Comparison of ENCODE assay signal across 17 mouse cellular contexts in the genomic region with DNA sequence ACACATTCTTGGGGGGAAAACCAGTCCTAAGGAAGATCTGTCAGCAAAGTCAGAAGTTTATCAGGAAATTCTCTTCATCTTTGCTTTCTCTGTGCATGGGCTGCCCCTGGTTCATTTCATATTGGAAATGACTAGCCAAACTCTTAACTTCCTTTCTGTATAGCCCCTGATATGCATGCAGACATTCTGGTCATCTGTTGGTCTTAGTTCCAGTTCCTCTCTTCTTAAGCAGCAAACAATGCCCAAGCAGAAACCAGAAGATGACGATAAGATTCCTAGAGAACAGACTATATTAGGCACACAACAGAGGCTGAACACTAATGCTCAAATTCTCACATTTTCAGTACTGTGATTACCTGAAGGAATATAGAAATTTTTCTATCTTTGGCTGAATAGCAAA.
DNase-seq lines count a peak whose midpoint lies in the region; TF ChIP-seq lines count a peak whose summit lies in the region.
"Had no signal": no experiment of that assay in that cellular context is flagged by ENCODE, and none has a peak within 500 bp of the region (broad histone marks: within the 10 kb centered on the region; RNA-seq: fewer than 3 reads in every experiment).

No protein-coding gene starts in this region.

- no peak for TF ChIP-seq POLR2A in CH12.LX (IDR thresholded peaks at IDR 0.05; ENCODE audit: low read depth, low read length)

- no peak overlapping the region for H3K27ac ChIP-seq in CH12.LX (ENCODE audit: insufficient read depth, low read depth)

- no peaks in the 10 kb centered on the region for H3K9me3 ChIP-seq in CH12.LX (replicated peaks; ENCODE audit: low read length)
- H3K9me3 ChIP-seq: G1E had no signal

- TF ChIP-seq EP300 in CH12.LX (IDR thresholded peaks at IDR 0.05; ENCODE audit: low read length): peak; percentile 98

- no peaks in the 10 kb centered on the region for H3K79me2 ChIP-seq in CH12.LX (replicated peaks; ENCODE audit: control insufficient read depth, extremely low read depth, insufficient read depth, poor library complexity, severe bottlenecking)

- H3K4me2 ChIP-seq in CH12.LX (ENCODE audit: insufficient read depth, low read depth, poor library complexity, severe bottlenecking): no peak overlapping the region; the same call in 1 of the 2 replicates

- H3K4me1 ChIP-seq in CH12.LX (ENCODE audit: control insufficient read depth in 1 of 2, insufficient read depth in 2 of 2): peaks cover 2 to 21% of the 10 kb centered on the region in 2 experiments; a peak in 2 of 4 replicates

- DNase-seq in A20 (ENCODE audit: low read depth, low spot score) (peak; percentile 17), CH12.LX (ENCODE audit: extremely low read depth) (peak; percentile 65), liver (no peak)
- no peak for DNase-seq in adrenal gland, postnatal 36 days
- DNase-seq: adrenal gland, adult 2 months; adrenal gland, adult 8-10 months; adrenal gland, postnatal 10 days; adrenal gland, postnatal 14 days; adrenal gland, postnatal 25 days; B cell, adult 2 months; cerebellum, adult 11 months; cerebellum, adult 11-12 months; cerebellum, adult 18-20 months; cerebellum, adult 2 months; cerebellum, adult 8-10 months; cerebellum, adult 9-10 months had no signal

- dilution Hi-C loops in CH12.LX (cut with MboI; ENCODE audit: extremely low pct_ligation_motif_present, extremely low pct_unique_long_range_greater_than_20kb, low sequenced_read_pairs): no loop called here

- no peak for TF ChIP-seq CTCF in CH12.LX (conservative IDR thresholded peaks at IDR 0.05 in 1 of 2, IDR thresholded peaks at IDR 0.05 in 1 of 2; ENCODE audit: low read depth in 2 of 2, low read length in 2 of 2)

- no peak overlapping the region for H3K4me3 ChIP-seq in CH12.LX (replicated peaks in 1 of 3; ENCODE audit: low read depth in 2 of 3, low read length in 2 of 3, poor library complexity in 1 of 3)

- no peak overlapping the region for H3K9ac ChIP-seq in CH12.LX (ENCODE audit: insufficient read depth, low read depth)

- no peaks in the 10 kb centered on the region for H3K27me3 ChIP-seq in CH12.LX (replicated peaks)

- TF ChIP-seq RAD21 in CH12.LX (IDR thresholded peaks at IDR 0.05; ENCODE audit: low read depth, low read length): no peak; the same call in none of the 2 replicates

- in situ Hi-C loops in CH12.LX (cut with MboI; ENCODE audit: low pct_ligation_motif_present, low pct_unique_long_range_greater_than_20kb, low sequenced_read_pairs): loop anchor here (25.0 kb wide), 1 partner anchor 199 kb away; no protein-coding TSS in a partner anchor

- no peaks in the 10 kb centered on the region for H3K36me3 ChIP-seq in CH12.LX (replicated peaks in 1 of 2; ENCODE audit: control insufficient read depth in 1 of 2, insufficient read depth in 1 of 2, low read length in 1 of 2)
- H3K36me3 ChIP-seq: G1E had no signal

TF ChIP-seq in CH12.LX, 34 proteins besides CTCF, POLR2A, EP300 and RAD21:
- peak; percentile 96 for TF ChIP-seq MEF2A (IDR thresholded peaks at IDR 0.05; ENCODE audit: borderline replicate concordance, low read depth, low read length)
- peak; percentile 93 for TF ChIP-seq ETS1 (conservative IDR thresholded peaks at IDR 0.05; ENCODE audit: low read depth, low read length)
- no peak for TF ChIP-seq USF2 (conservative IDR thresholded peaks at IDR 0.05; ENCODE audit: low read depth, low read length)
- peak; percentile 18; the same call in 1 of the 2 replicates for TF ChIP-seq HCFC1 (IDR thresholded peaks at IDR 0.05; ENCODE audit: low read depth, low read length)
- no peak for TF ChIP-seq ZC3H11A (IDR thresholded peaks at IDR 0.05; ENCODE audit: low read depth, low read length)
- 0 out of 2 replicates have a peak, but pooled peaks have one; percentile 59 for TF ChIP-seq MYC (IDR thresholded peaks at IDR 0.05; ENCODE audit: low read depth, low read length)
- TF ChIP-seq MAFK (IDR thresholded peaks at IDR 0.05; ENCODE audit: insufficient replicate concordance, low read length): peak; percentile 15; the same call in 1 of the 2 replicates
- TF ChIP-seq RCOR1 (conservative IDR thresholded peaks at IDR 0.05; ENCODE audit: low read depth, low read length): peak; percentile 74; the same call in 1 of the 2 replicates
- no peak for TF ChIP-seq UBTF (IDR thresholded peaks at IDR 0.05; ENCODE audit: low read depth, low read length)
- no peak for TF ChIP-seq SIN3A (IDR thresholded peaks at IDR 0.05; ENCODE audit: low read length)
- peak; percentile 88 for TF ChIP-seq TCF12 (IDR thresholded peaks at IDR 0.05; ENCODE audit: low read depth, low read length)
- 0 out of 2 replicates have a peak, but pooled peaks have one; percentile 23 for TF ChIP-seq TBP (conservative IDR thresholded peaks at IDR 0.05; ENCODE audit: low read depth, low read length)
- TF ChIP-seq BHLHE40 (IDR thresholded peaks at IDR 0.05; ENCODE audit: low read depth, low read length): peak; percentile 70
- 0 out of 2 replicates have a peak, but pooled peaks have one; percentile 39 for TF ChIP-seq MAZ (IDR thresholded peaks at IDR 0.05; ENCODE audit: low read depth, low read length)
- no peak; the same call in 1 of the 2 replicates for TF ChIP-seq MXI1 (IDR thresholded peaks at IDR 0.05; ENCODE audit: low read depth, low read length)
- peak; percentile 89 for TF ChIP-seq JUN (IDR thresholded peaks at IDR 0.05; ENCODE audit: insufficient read depth, low read depth, low read length)
- TF ChIP-seq IRF4 (IDR thresholded peaks at IDR 0.05; ENCODE audit: low read depth, low read length): peak; percentile 96
- TF ChIP-seq JUND (conservative IDR thresholded peaks at IDR 0.05; ENCODE audit: low read depth, low read length): peak; percentile 85
- no peak for TF ChIP-seq SMC3 (IDR thresholded peaks at IDR 0.05; ENCODE audit: low read depth, low read length)
- no peak for TF ChIP-seq NRF1 (IDR thresholded peaks at IDR 0.05; ENCODE audit: low read depth, low read length)
- peak; percentile 78; the same call in 1 of the 2 replicates for TF ChIP-seq CHD2 (IDR thresholded peaks at IDR 0.05; ENCODE audit: low read length)
- TF ChIP-seq POLR2AphosphoS2 (IDR thresholded peaks at IDR 0.05; ENCODE audit: low read depth, low read length): no peak
- no peak for TF ChIP-seq ELF1 (IDR thresholded peaks at IDR 0.05; ENCODE audit: low read depth, low read length)
- TF ChIP-seq CHD1 (IDR thresholded peaks at IDR 0.05; ENCODE audit: low read depth, low read length): no peak

Comparison
In these comparisons a context has a peak if more than half of its experiments do, and no peak if none do; other contexts are left out.
1. DNase-seq: peak in A20 (single experiment) and CH12.LX (single experiment); none in liver (single experiment) and adrenal gland, postnatal 36 days (0 of 2).